Mouse (Mus musculus) left cerebral cortex, postnatal 36 days (tissue): Measurements from ENCODE around the gene Lmtk2. TPM values are rescaled to one million over a fixed set of nuclear protein-coding genes. Genes with fewer than 3 reads are reported as not detected.

Source experiments
- DNase-seq, 2 experiments: peaks; one replicate each; pipeline ENCODE4 v3.0.0; 2021 to 2022; ENCODE audit warnings: low spot score in 2 of 2, mixed read lengths in 1 of 2
- intact Hi-C: fragments of 180-260 bp; cut with DNase I; formaldehyde crosslinking; loops from one replicate; pipeline ENCODE4 v1.15.1; 2025
- total RNA-seq, 2 experiments: library from RNA; stranded (reverse); gene quantifications; 2 replicates each; pipeline ENCODE4 v1.2.3; 2021

Gene Lmtk2
- total RNA-seq, 2 experiments from 2014 or later, result 163 to 182 TPM

DNA sequence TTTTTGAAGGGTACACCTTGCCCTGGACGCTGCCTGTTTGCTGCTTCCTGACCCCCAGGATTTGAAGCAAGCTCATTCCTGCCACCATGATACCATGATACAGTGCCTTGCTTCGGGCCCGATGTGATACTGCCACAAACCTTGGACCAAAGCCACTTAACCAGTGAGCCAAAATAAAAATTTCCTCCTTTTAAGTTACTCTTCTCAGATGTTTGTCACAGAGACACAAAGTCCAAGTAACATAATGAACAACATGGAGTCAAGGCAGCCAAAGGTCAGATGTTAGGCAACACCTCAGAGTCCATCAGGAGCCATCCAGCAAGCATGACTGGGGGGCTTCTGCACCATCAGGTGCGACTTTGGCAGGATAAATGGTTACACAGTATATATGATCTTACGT, 132.3 kb downstream of the Lmtk2 start:
- intact Hi-C loops, result no loop called here

DNA sequence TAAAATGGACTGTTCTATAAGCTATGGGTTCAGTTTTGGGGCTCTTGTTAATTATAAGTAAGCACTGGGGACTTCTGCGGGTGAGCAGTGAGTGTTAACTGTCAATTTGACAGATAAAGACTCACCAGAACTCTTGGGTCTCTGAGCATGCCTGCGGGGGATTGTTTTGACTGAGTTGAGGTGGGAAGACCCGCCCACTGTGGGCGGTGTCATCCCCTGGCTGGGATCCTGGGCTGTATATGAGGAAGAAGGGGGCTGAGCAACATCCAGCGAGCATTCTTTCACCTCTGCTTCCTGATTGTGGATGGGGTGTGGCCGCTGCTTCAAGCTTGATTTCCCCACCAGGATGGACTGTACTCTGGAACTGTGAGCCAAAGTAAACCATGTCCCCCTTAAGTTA, 134.0 kb downstream of the Lmtk2 start:
- intact Hi-C loops, result no loop called here
- no peak for DNase-seq

More for the DNA sequence above, 132.3 kb downstream of the Lmtk2 start:
- DNase-seq, result no peak

DNA sequence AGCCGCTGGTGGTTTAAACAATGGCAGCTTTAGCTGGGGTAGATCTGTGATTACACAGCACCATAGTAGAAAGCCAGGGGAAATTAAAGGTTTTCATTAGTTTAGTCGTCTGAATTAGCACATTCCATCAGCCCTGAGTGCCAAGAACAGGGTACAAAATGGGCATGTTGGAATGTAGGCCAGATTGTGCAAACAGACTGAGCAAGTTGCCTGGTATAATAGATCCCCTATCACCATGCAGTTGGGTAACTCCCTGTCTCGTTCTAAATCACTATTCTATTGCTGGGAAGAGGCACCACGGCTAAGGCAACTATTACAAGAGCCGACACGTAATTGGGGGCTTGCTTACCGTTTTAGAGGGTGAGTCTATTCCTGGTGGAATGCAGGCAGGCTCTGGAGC, 134.5 kb downstream of the Lmtk2 start:
- DNase-seq, result no peak
- intact Hi-C loops, result no loop called here

Other genes with a start within 250 kb of the Lmtk2 start
- gene Ankrd61, start 202.8 kb upstream of the Lmtk2 start, total RNA-seq, result not detected
- gene Aimp2, start 190.6 kb upstream of the Lmtk2 start, total RNA-seq, result 10 to 100 TPM; 31.6 to 34.8 TPM
- gene Pms2, start 190.5 kb upstream of the Lmtk2 start, total RNA-seq, result 10 to 100 TPM; 17.4 to 18.1 TPM
- 1 to 10 TPM in 1 of 2 experiments, not detected in 1; 1.3 TPM for gene Gm42421, start 172.3 kb upstream of the Lmtk2 start, total RNA-seq
- 1 to 10 TPM; 4.0 to 5.3 TPM for gene Rsph10b, start 167.4 kb upstream of the Lmtk2 start, total RNA-seq
- gene Ccz1, start 85.6 kb upstream of the Lmtk2 start, total RNA-seq, result 10 to 100 TPM; 43.0 to 45.0 TPM
- 1 to 10 TPM; 2.2 to 3.8 TPM for gene Ocm, start 73.8 kb upstream of the Lmtk2 start, total RNA-seq
- gene Bhlha15, start 89.8 kb downstream of the Lmtk2 start, total RNA-seq, result under 1 TPM; 0.22 to 0.43 TPM
- gene Tecpr1, start 123.2 kb downstream of the Lmtk2 start, total RNA-seq, result 10 to 100 TPM; 86.2 to 93.0 TPM
- 10 to 100 TPM; 68.4 to 79.1 TPM for gene Bri3, start 144.0 kb downstream of the Lmtk2 start, total RNA-seq